Mouse (Mus musculus): ENCODE data around the gene Gm35315. TPM values are rescaled to one million over a fixed set of nuclear protein-coding genes. Genes with fewer than 3 reads are reported as not detected.
A peak's percentile ranks its signal among the peaks of the same experiment; 100 is the strongest.

The Gm35315 gene
- polyA plus RNA-seq, 1 experiment from 2014 or later: 3.5 TPM

GRCm38 (mm10) chr5:110106901-110107564 is 12.8 kb upstream of the Gm35315 start:
- H3K4me1 ChIP-seq: peaks cover 27% of the 10 kb centered on the region
- H3K27me3 ChIP-seq (ENCODE audit: poor library complexity, severe bottlenecking): no peaks in the 10 kb centered on the region
- H3K9me3 ChIP-seq: peaks cover 6% of the 10 kb centered on the region; the same call in 1 of the 2 replicates
- no peak for DNase-seq (ENCODE audit: extremely low spot score, low spot score)
- H3K4me3 ChIP-seq: peak overlapping the region; percentile 86
- WGBS: 16% methylated on average over 41 of the region's 41 CpGs
- peaks cover 55% of the 10 kb centered on the region for H3K36me3 ChIP-seq (replicated peaks)
- H3K27ac ChIP-seq: peak overlapping the region; percentile 97

GRCm38 (mm10) chr5:110106140-110106871 is 12.1 kb upstream of the Gm35315 start:
- H3K27ac ChIP-seq: no peak overlapping the region
- peaks cover 5% of the 10 kb centered on the region; the same call in 1 of the 2 replicates for H3K27me3 ChIP-seq (ENCODE audit: poor library complexity, severe bottlenecking)
- H3K9me3 ChIP-seq: peaks cover 6% of the 10 kb centered on the region; the same call in 1 of the 2 replicates
- peaks cover 34% of the 10 kb centered on the region for H3K4me1 ChIP-seq
- DNase-seq (ENCODE audit: extremely low spot score, low spot score): no peak
- H3K4me3 ChIP-seq: peak overlapping the region; percentile 86
- WGBS: 96% methylated on average over 26 of the region's 26 CpGs
- peaks cover 49% of the 10 kb centered on the region for H3K36me3 ChIP-seq (replicated peaks)

GRCm38 (mm10) chr5:110104616-110105380 is 10.6 kb upstream of the Gm35315 start:
- whole genome bisulfite sequencing: 96% methylated on average over 36 of the region's 36 CpGs
- 0 out of 2 replicates have a peak overlapping the region, but pooled peaks have one; percentile 5 for H3K4me3 ChIP-seq
- no peak overlapping the region for H3K27ac ChIP-seq
- H3K9me3 ChIP-seq: peaks cover 6% of the 10 kb centered on the region; the same call in 1 of the 2 replicates
- no peak for DNase-seq (ENCODE audit: extremely low spot score, low spot score)
- peaks cover 18% of the 10 kb centered on the region for H3K27me3 ChIP-seq (ENCODE audit: poor library complexity, severe bottlenecking)
- H3K36me3 ChIP-seq (replicated peaks): peaks cover 49% of the 10 kb centered on the region
- peaks cover 41% of the 10 kb centered on the region for H3K4me1 ChIP-seq

- 95% methylated on average over 27 of the region's 27 CpGs for WGBS
- peaks cover 49% of the 10 kb centered on the region for H3K4me1 ChIP-seq
- no peak for DNase-seq (ENCODE audit: extremely low spot score, low spot score)
- peaks cover 6% of the 10 kb centered on the region; the same call in 1 of the 2 replicates for H3K9me3 ChIP-seq
- peaks cover 49% of the 10 kb centered on the region for H3K36me3 ChIP-seq (replicated peaks)
- H3K27me3 ChIP-seq (ENCODE audit: poor library complexity, severe bottlenecking): peaks cover 18% of the 10 kb centered on the region
- H3K27ac ChIP-seq: no peak overlapping the region
- H3K4me3 ChIP-seq: no peak overlapping the region
Measured at GRCm38 (mm10) chr5:110103901-110104615, 9.8 kb upstream of the Gm35315 start.

GRCm38 (mm10) chr5:110102853-110103625 is 8.8 kb upstream of the Gm35315 start:
- peaks cover 49% of the 10 kb centered on the region for H3K36me3 ChIP-seq (replicated peaks)
- DNase-seq (ENCODE audit: extremely low spot score, low spot score): no peak
- H3K27ac ChIP-seq: no peak overlapping the region
- peaks cover 6% of the 10 kb centered on the region; the same call in 1 of the 2 replicates for H3K9me3 ChIP-seq
- peaks cover 55% of the 10 kb centered on the region for H3K4me1 ChIP-seq
- no peak overlapping the region for H3K4me3 ChIP-seq
- H3K27me3 ChIP-seq (ENCODE audit: poor library complexity, severe bottlenecking): peaks cover 18% of the 10 kb centered on the region
- 94% methylated on average over 19 of the region's 19 CpGs for WGBS

GRCm38 (mm10) chr5:110102429-110102828 is 8.2 kb upstream of the Gm35315 start:
- Histone ChIP-seq H3K9me3 (peaks cover 6% of the 10 kb centered on the region; the same call in 1 of the 2 replicates), H3K4me1 (peaks cover 55% of the 10 kb centered on the region), H3K36me3 (replicated peaks) (peaks cover 49% of the 10 kb centered on the region), H3K4me3 (peak overlapping the region; percentile 48; the same call in 1 of the 2 replicates), H3K27me3 (ENCODE audit: poor library complexity, severe bottlenecking) (peaks cover 18% of the 10 kb centered on the region), H3K27ac (no peak overlapping the region)
- no peak for DNase-seq (ENCODE audit: extremely low spot score, low spot score)
- WGBS: 90% methylated on average over 13 of the region's 13 CpGs

- no peak overlapping the region for H3K27ac ChIP-seq
- WGBS: 20% methylated on average over 34 of the region's 34 CpGs
Measured at GRCm38 (mm10) chr5:110101716-110102347, 7.6 kb upstream of the Gm35315 start.

GRCm38 (mm10) chr5:110100921-110101631 is 6.9 kb upstream of the Gm35315 start:
- Histone ChIP-seq H3K27me3 (ENCODE audit: poor library complexity, severe bottlenecking) (peaks cover 18% of the 10 kb centered on the region), H3K4me1 (peaks cover 43% of the 10 kb centered on the region), H3K4me3 (peak overlapping the region; percentile 48), H3K36me3 (replicated peaks) (peaks cover 41% of the 10 kb centered on the region), H3K9me3 (peaks cover 6% of the 10 kb centered on the region; the same call in 1 of the 2 replicates), H3K27ac (no peak overlapping the region)
- no peak for DNase-seq (ENCODE audit: extremely low spot score, low spot score)
- WGBS: 1% methylated on average over 33 of the region's 37 CpGs

More at GRCm38 (mm10) chr5:110101716-110102347, 7.6 kb upstream of the Gm35315 start:
- H3K9me3 ChIP-seq: peaks cover 6% of the 10 kb centered on the region; the same call in 1 of the 2 replicates
- H3K4me1 ChIP-seq: peaks cover 51% of the 10 kb centered on the region
- H3K36me3 ChIP-seq (replicated peaks): peaks cover 49% of the 10 kb centered on the region
- peak overlapping the region; percentile 48 for H3K4me3 ChIP-seq
- no peak for DNase-seq (ENCODE audit: extremely low spot score, low spot score)
- H3K27me3 ChIP-seq (ENCODE audit: poor library complexity, severe bottlenecking): peaks cover 18% of the 10 kb centered on the region

GRCm38 (mm10) chr5:110099656-110100580 is 5.7 kb upstream of the Gm35315 start, which contains the start of gene Plcxd1:
Gene Plcxd1, plus strand, starts transcription at chr5:110099969.
- 5% methylated on average over 25 of the region's 25 CpGs for WGBS
- Histone ChIP-seq H3K36me3 (replicated peaks) (peaks cover 30% of the 10 kb centered on the region), H3K4me3 (peak within 1 kb of the TSS; percentile 48), H3K4me1 (peaks cover 44% of the 10 kb centered on the region), H3K9me3 (peaks cover 2% of the 10 kb centered on the region; the same call in 1 of the 2 replicates), H3K27me3 (ENCODE audit: poor library complexity, severe bottlenecking) (peaks cover 18% of the 10 kb centered on the region), H3K27ac (peak within 1 kb of the TSS; percentile 35; the same call in 1 of the 2 replicates)
- DNase-seq (ENCODE audit: extremely low spot score, low spot score): no peak

GRCm38 (mm10) chr5:110098991-110099477 is 4.8 kb upstream of the Gm35315 start:
- H3K27ac ChIP-seq: peak overlapping the region; percentile 35; the same call in 1 of the 2 replicates
- WGBS: 15% methylated on average over 1 of the region's 1 CpGs
- H3K9me3 ChIP-seq: no peaks in the 10 kb centered on the region
- no peak for DNase-seq (ENCODE audit: extremely low spot score, low spot score)
- H3K36me3 ChIP-seq (replicated peaks): peaks cover 21% of the 10 kb centered on the region
- peaks cover 51% of the 10 kb centered on the region for H3K4me1 ChIP-seq
- H3K27me3 ChIP-seq (ENCODE audit: poor library complexity, severe bottlenecking): peaks cover 18% of the 10 kb centered on the region
- H3K4me3 ChIP-seq: no peak overlapping the region

Measured in forebrain, embryonic 10.5 days (tissue).